Mouse (Mus musculus) stomach, postnatal 0 days (tissue): ENCODE data around the gene Ttll10. TPM values are rescaled to one million over a fixed set of nuclear protein-coding genes. Genes with fewer than 3 reads are reported as not detected.

Experiments
- ATAC-seq: fragments of 200-750 bp; cut with Nextera tagmentation; 2 replicates; pipeline ENCODE4 v1.8.0; 2017; ENCODE audit not compliant: low FRiP score, low TSS enrichment
- DNase-seq: peaks from one replicate; pipeline ENCODE4 v3.0.0-alpha.2; 2016; ENCODE audit warnings: low spot score
- H3K27ac ChIP-seq: fragments of 300-500 bp; sonication (generic); replicated peaks from 2 replicates; pipeline ENCODE4 v1.5.1; 2014; ENCODE audit warnings: mild to moderate bottlenecking, control low read depth
- H3K27me3 ChIP-seq: fragments of 300-500 bp; sonication (generic); 2 replicates; pipeline ENCODE4 v1.6.1; 2014; ENCODE audit warnings: low read length; ENCODE audit not compliant: control insufficient read depth, insufficient read depth
- H3K36me3 ChIP-seq: fragments of 300-500 bp; sonication (generic); 2 replicates; pipeline ENCODE4 v1.6.1; 2014; ENCODE audit warnings: low read length, mixed read lengths; ENCODE audit not compliant: control insufficient read depth, insufficient read depth
- H3K4me1 ChIP-seq: fragments of 300-500 bp; sonication (generic); replicated peaks from 2 replicates; pipeline ENCODE4 v1.6.1; 2014; ENCODE audit warnings: antibody characterized with exemption; ENCODE audit not compliant: control insufficient read depth, insufficient read depth
- H3K4me2 ChIP-seq: fragments of 300-500 bp; sonication (generic); replicated peaks from 2 replicates; pipeline ENCODE4 v1.6.1; 2014; ENCODE audit warnings: low read depth, mild to moderate bottlenecking, control low read depth, moderate library complexity
- H3K4me3 ChIP-seq: fragments of 300-500 bp; sonication (generic); 2 replicates; pipeline ENCODE4 v1.5.1; 2014; ENCODE audit warnings: low read depth, low read length, control low read depth
- H3K9ac ChIP-seq: fragments of 300-500 bp; sonication (generic); 2 replicates; pipeline ENCODE4 v1.6.1; 2014; ENCODE audit warnings: mild to moderate bottlenecking, low read length, control low read depth, mixed read lengths
- H3K9me3 ChIP-seq: fragments of 300-500 bp; sonication (generic); 2 replicates; pipeline ENCODE4 v1.6.1; 2016; ENCODE audit warnings: low read length; ENCODE audit not compliant: control insufficient read depth
- CTCF ChIP-seq: IDR thresholded peaks from 2 replicates; pipeline ENCODE4 v1.5.1; 2016; ENCODE audit warnings: antibody characterized with exemption, low read depth, mild to moderate bottlenecking, moderate library complexity
- EP300 ChIP-seq: optimal IDR thresholded peaks from 2 replicates; pipeline ENCODE3; 2016; ENCODE audit warnings: antibody characterized with exemption
- WGBS: fragments of 180-500 bp; shearing (Covaris S2); extraction: QIAGEN DNeasy Blood & Tissue Kit; methylation state at CpG from one replicate; pipeline ENCODE4 v1.1.7; 2014; 5-methylcytosine and 5-hydroxymethylcytosine counted together
- polyA plus RNA-seq: library from polyadenylated mRNA; unstranded; fragments of >200 nt; fragmentation: Nextera tagmentation; extraction: Ambion mirVana; gene quantifications from 2 replicates; pipeline ENCODE4 v1.2.1, GENCODE M21; 2015

Ttll10 gene
- polyA plus RNA-seq, 1 experiment from 2014 or later, result 2.7 TPM

DNA sequence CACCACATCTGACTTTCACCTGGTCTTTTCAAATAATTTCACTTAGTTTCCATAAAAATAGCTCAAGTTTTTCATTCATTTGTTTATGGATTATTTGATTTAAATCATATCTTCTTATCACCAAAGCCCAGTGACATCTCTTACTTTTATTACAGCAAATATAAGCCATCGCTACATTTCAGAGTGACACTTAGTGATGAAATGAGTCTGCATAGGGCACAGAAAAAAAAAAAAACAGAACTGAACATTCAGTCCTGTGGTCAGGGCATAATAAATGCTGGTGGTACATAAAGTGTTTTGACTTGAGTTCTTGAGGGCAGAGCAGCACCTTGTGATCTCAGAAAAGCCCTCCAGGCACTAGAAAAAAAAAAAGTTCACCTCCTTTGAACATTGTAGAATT is 37.0 kb upstream of the Ttll10 start:
- DNase-seq, result no peak

GRCm38 (mm10) chr4:156093758-156094157 is 34.5 kb upstream of the Ttll10 start:
- Histone ChIP-seq H3K27me3 (no peaks in the 10 kb centered on the region), H3K9me3 (no peaks in the 10 kb centered on the region), H3K4me1 (no peaks in the 10 kb centered on the region), H3K9ac (no peak overlapping the region), H3K36me3 (no peaks in the 10 kb centered on the region), H3K4me3 (no peak overlapping the region), H3K4me2 (no peak overlapping the region), H3K27ac (peak overlapping the region; percentile 76)
- WGBS, result 41% methylated on average over 5 of the region's 5 CpGs
- TF ChIP-seq EP300 (no peak), CTCF (no peak)
- peak; percentile 55 for DNase-seq
- ATAC-seq, result peak; percentile 92

More for the DNA sequence above, 37.0 kb upstream of the Ttll10 start:
- Histone ChIP-seq H3K4me1 (no peaks in the 10 kb centered on the region), H3K27me3 (no peaks in the 10 kb centered on the region), H3K27ac (no peak overlapping the region), H3K9me3 (no peaks in the 10 kb centered on the region), H3K9ac (no peak overlapping the region), H3K4me2 (no peak overlapping the region), H3K36me3 (no peaks in the 10 kb centered on the region), H3K4me3 (no peak overlapping the region)
- no peak for TF ChIP-seq EP300
- no peak for TF ChIP-seq CTCF
- 84% methylated on average over 1 of the region's 1 CpGs for WGBS
- ATAC-seq, result no peak

GRCm38 (mm10) chr4:156092765-156093164 is 33.6 kb upstream of the Ttll10 start:
- no peak for DNase-seq
- Histone ChIP-seq H3K4me2 (no peak overlapping the region), H3K36me3 (no peaks in the 10 kb centered on the region), H3K27me3 (no peaks in the 10 kb centered on the region), H3K4me1 (no peaks in the 10 kb centered on the region), H3K4me3 (no peak overlapping the region), H3K27ac (peak overlapping the region; percentile 76), H3K9me3 (no peaks in the 10 kb centered on the region), H3K9ac (no peak overlapping the region)
- WGBS, result 62% methylated on average over 1 of the region's 1 CpGs
- TF ChIP-seq CTCF (no peak), EP300 (no peak)
- no peak for ATAC-seq

DNA sequence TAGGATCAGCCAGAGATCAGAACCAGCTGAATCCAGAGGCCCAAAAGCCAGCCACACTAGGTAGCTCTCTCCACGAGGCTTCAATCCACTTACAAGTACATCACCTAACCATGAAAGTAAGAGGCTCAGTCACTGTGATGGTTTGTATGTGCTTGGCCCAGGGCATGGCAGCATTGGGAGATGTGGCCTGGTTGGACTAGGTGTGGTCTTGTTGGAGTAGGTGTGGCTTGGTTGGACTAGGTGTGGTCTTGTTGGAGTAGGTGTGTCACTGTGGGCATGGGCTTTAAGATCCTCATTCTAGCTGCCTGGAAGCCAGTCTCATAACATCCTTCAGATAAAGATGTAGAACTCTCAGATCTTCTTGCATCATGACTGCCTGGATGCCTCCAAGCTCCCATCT is 32.0 kb upstream of the Ttll10 start:
- no peaks in the 10 kb centered on the region for H3K9me3 ChIP-seq
- TF ChIP-seq EP300 (no peak), CTCF (no peak)
- ATAC-seq (peak; percentile 68), DNase-seq (peak; percentile 45)
- H3K4me1 ChIP-seq, result no peaks in the 10 kb centered on the region
- no peak overlapping the region for H3K4me2 ChIP-seq
- no peak overlapping the region for H3K9ac ChIP-seq
- H3K27ac ChIP-seq, result no peak overlapping the region
- H3K27me3 ChIP-seq, result no peaks in the 10 kb centered on the region
- no peaks in the 10 kb centered on the region for H3K36me3 ChIP-seq
- WGBS, result 60% methylated on average over 1 of the region's 1 CpGs
- no peak overlapping the region for H3K4me3 ChIP-seq

DNA sequence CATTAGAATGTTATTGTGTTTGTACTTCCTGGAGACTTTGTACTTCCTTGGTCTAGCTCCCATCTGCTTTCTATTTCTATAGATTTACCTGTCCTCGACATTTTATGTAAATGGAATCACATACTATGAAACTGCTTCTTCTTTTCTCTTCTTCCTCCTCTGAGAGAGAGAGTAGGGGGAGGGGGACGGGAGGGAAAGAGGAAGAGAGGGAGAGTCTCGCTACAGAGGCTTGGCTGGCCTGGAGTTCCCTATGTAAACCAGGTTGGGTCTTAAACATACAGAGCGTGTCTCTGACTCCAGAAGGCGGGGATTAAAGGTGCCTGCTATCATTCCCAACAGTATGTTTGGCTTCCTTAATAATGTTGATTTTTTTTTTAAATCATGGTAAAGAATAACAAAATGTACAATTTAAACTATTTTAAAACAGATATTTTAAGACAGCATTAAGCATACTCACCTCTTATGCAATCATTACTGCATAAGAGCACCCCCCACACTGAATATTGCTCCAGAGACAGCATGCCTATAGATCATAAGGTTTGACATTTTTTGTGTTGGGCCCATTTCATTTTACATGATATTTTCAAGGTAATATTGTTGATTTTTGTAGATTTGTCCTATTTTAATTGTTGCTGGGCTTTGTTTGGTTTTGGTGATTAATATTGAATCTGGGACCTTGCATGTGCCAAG is 28.3 kb upstream of the Ttll10 start:
- H3K27me3 ChIP-seq, result no peaks in the 10 kb centered on the region
- peak overlapping the region; percentile 63 for H3K27ac ChIP-seq
- no peak overlapping the region for H3K4me2 ChIP-seq
- H3K9me3 ChIP-seq, result no peaks in the 10 kb centered on the region
- DNase-seq, result no peak
- 7% methylated on average over 5 of the region's 5 CpGs for WGBS
- H3K4me1 ChIP-seq, result no peaks in the 10 kb centered on the region
- H3K4me3 ChIP-seq, result no peak overlapping the region
- no peak overlapping the region for H3K9ac ChIP-seq
- H3K36me3 ChIP-seq, result no peaks in the 10 kb centered on the region
- TF ChIP-seq EP300 (no peak), CTCF (no peak)
- ATAC-seq, result no peak

GRCm38 (mm10) chr4:156085256-156085655 is 26.0 kb upstream of the Ttll10 start:
- TF ChIP-seq EP300 (no peak), CTCF (no peak)
- Histone ChIP-seq H3K4me3 (no peak overlapping the region), H3K9ac (no peak overlapping the region), H3K27ac (0 out of 2 replicates have a peak overlapping the region, but pooled peaks have one; percentile 6), H3K36me3 (no peaks in the 10 kb centered on the region), H3K4me2 (no peak overlapping the region), H3K4me1 (no peaks in the 10 kb centered on the region), H3K9me3 (no peaks in the 10 kb centered on the region), H3K27me3 (no peaks in the 10 kb centered on the region)
- ATAC-seq (no peak), DNase-seq (no peak)
- 81% methylated on average over 8 of the region's 8 CpGs for WGBS
